Mouse (Mus musculus) kidney, postnatal 4 days (tissue): Measurements from ENCODE around the gene Cldn34d.
A peak's percentile ranks its signal among the peaks of the same experiment; 100 is the strongest.

Source experiments
- DNase-seq, 2 experiments: peaks; one replicate each; pipeline ENCODE4 v3.0.0; 2021; ENCODE audit warnings: mixed read lengths in 2 of 2

The Cldn34d gene

GRCm38 (mm10) chrX:76602824-76603223 is at the start of gene Cldn34d:
Cldn34d (minus strand) TSS chrX:76602924.
- no peak for DNase-seq

GRCm38 (mm10) chrX:76598459-76599206 is 4.1 kb downstream of the Cldn34d start:
- peak; percentile 6 to 13 for DNase-seq
